Mouse (Mus musculus) cerebellum, adult 2 months (tissue): Measurements from ENCODE around the gene Chst5.

Experiments
- CTCF ChIP-seq: fragments of 200-500 bp; IDR thresholded peaks from 2 replicates; pipeline ENCODE4 v1.5.1; 2011; ENCODE audit warnings: low read depth, mild to moderate bottlenecking, control low read depth, low read length, moderate library complexity, borderline replicate concordance; ENCODE audit not compliant: insufficient read depth
- POLR2A ChIP-seq: fragments of 200-500 bp; IDR thresholded peaks from 2 replicates; pipeline ENCODE4 v1.6.1; 2011; ENCODE audit warnings: low read length, control low read depth, borderline replicate concordance; ENCODE audit not compliant: insufficient read depth

GRCm38 (mm10) chr8:111920971-111921370, 10.7 kb upstream of the Chst5 start:
- TF ChIP-seq CTCF (no peak), POLR2A (no peak)
